Mouse (Mus musculus): Measurements from ENCODE around the gene P4ha2.

P4ha2 gene

DNA sequence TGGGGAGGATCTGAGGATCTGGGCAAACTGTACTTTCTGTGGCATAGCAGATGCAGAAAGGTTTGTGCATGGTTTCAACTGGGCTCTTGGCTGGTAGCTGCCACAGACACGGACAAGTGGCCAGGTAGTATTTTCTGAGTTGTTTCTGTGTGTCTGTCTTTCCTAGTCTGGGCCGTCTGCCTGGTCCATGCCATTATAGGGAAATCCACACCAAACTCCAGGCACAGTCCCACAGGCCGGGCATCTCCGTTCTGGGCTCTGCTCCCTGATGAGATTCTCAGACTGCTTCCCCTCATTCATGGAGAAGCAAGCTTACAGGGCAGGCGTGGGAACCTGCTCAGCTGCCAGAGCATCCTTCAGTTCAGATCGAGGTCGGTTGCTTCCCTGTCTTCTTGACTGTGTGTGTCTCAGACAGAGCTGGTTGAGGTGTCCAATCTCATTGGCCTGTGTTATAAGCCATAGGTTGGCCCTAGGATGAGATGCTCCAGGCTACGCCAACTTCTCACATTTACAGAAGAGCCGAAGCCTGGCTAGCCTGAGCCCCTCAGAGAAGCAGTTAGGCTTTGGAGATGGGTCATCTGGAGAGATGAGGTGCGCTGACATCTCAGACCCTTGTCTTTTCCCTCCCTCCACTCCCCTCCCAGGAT, at the start of gene P4ha2:
P4ha2 (plus strand) TSS at position 51 of the 647 bp plus-strand sequence.
- no peak for DNase-seq

- no peak for DNase-seq
These were observed 49.7 kb upstream of the P4ha2 start for GRCm38 (mm10) chr11:54050205-54050604.

- DNase-seq, result no peak
These were observed 48.7 kb upstream of the P4ha2 start for GRCm38 (mm10) chr11:54051161-54051560.

DNA sequence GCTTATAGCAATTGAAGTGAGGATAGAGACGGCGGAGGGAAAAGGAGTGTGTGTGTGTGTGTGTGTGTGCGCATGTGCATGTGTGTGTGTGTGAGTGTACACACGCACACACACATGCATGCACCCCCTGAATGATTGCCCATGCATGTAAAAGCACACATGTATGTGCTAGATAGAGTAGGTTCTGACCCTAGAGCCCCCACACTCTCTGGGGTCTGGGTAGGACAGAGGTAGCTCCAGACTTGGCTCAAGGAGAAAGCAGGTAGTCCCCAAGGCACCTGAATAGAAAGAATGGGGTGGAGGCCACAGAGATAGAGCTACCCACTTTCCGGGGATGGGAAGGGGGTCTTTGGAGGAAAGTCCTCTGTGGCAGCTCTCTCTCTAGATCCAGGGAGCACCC, 47.8 kb upstream of the P4ha2 start:
- no peak for DNase-seq

DNA sequence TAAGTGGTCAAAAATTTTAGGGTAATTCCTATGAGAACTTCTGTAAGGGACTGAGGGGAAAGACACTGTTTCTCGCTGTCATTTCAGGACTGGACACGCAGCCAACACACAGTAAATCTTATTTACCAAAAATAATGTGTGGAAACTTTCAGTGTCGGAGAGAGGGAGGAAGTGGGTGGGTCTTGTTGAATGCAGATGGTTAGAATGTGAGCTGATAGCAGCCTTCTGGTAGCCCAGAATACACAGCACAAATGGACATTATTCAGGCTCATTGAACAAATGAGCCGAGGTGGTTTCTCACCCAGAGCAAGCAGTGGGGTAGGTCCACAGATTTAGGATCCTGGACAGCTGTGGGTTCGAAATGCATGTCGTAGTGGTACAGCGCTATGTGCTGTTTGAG, 46.8 kb upstream of the P4ha2 start:
- no peak for DNase-seq

- peak; percentile 70 for DNase-seq
These were observed 45.6 kb upstream of the P4ha2 start for GRCm38 (mm10) chr11:54054257-54054656.

DNA sequence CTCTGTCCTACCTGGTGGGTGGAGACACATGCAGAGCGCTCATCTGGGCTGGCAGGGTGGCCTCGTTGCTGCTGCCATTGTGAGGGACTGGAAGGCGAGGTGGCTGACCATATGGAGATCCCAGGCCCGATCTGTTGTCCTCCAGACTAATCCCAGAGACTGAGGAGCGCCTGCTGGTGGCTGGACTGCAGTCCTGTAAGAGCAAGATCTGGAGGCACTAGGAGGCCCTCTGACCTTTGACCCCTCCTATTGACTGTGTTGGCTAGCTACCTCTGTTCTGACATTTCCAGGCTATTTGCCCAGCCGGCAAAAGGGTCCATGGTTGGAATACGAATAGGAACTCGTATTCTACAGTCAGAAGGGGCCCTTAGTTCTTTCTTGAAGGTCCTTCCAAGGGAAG, 43.8 kb upstream of the P4ha2 start:
- DNase-seq, result peak; percentile 74

- no peak for DNase-seq
These were observed 42.5 kb upstream of the P4ha2 start for GRCm38 (mm10) chr11:54057428-54057827.

- peak; percentile 51 for DNase-seq
These were observed 41.8 kb upstream of the P4ha2 start for GRCm38 (mm10) chr11:54058056-54058617.

DNA sequence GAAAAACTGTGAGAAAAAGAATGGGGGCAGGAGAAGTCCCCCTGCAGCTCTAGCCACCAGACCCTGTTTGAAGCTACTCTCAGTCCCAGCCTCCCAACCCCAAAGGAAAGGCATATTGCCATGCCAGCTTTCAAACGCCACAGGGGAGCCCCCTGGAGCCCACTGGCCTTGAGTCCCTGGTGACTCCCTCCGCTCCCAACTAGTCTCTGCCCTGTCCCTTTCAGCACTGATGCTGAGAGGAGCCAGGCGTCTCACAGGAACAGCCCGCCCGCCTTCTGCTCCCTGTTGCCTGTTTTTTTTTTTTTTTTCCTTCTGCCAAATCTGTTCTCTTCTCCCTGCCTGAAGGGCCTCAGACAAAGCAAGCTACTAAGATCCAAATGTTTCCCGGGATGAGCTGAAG, 41.3 kb upstream of the P4ha2 start:
- peak; percentile 76 for DNase-seq

GRCm38 (mm10) chr11:54059526-54059925, 40.4 kb upstream of the P4ha2 start:
- DNase-seq, result no peak

DNA sequence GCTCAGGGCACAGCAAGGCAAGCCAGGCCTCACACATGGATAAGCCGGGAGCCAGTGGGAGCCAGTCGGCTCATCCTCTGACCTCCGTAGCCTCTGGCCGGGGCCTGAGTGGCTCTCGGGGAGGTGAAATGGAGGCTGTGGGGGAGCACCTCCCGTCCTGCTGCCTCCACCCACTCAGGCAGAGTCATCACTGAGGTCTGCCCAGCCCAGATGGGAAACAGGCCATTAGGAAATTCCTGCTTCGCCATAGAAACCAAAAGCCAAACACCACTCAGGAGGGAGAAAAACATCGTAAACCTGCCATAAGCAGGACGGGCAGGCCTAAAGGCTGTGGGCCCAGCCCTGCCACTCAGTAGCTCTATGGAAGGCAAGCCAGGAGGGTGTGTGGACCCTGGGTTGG, 39.6 kb upstream of the P4ha2 start:
- no peak for DNase-seq

DNA sequence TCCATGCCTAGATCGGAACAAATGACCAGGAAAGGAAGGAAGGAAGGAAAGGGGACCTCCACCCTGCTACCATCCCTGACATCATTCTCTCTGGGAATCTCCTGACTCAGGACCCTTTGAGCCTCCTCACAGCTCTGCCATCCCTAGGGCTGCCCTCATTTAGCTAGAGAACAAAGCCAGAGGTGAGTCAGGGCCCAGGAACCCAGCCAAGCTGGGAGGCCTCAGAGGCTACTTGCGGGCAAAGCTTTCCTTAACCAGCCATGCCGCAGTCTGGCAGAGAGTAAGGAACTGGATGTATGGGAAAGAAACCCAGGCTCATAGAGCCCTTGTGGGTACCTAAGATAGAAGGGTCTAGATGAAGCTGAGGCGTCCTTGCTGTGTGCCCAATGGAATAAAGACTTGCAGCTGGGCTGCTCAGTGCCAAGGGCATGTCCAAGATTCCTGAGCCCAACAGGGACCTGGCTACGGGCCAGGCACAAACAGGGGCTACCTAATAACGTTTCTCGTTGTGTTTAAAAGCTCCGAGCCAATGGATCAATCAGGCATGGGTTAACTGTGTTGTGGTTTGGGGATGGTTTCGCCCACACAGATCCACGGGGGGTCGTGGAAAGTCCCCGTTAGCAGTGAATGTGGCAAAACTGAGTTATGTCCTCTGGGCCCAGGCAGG, 37.7 kb upstream of the P4ha2 start:
- peak; percentile 32 for DNase-seq

DNA sequence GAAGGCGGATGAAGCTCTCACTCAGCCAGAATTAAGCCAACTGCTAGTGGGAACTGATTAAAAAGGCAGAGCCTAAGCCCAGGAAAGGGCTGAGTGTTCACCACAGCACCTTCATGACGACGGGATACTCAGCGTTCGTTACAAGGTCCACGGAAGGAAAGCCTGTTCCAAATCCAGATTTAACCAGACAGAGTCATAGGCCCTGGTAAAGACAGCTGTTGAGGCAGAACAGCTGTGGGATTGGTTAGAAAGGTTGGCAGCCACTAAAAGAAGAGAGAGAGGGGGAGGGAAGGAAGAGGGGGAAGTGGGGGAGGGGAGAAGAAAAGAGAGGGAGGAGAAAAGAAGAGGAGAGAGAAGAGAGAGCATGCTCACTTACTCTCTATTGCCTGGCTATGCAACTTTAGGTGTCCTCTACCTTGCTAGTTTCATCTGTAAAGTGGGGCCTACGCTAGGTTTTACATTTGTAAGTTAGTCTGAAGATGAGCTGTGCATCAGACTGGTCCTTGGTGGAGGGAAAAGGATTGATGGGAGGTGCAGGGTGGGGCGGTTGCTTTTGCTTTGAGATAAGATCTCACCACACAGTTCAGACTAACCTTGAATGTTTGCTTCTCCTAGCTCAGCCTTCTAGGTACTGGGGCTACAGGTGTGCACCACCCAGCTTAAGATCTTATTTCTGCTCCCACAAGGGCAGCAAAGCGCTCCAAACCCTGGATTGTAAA, 37.0 kb upstream of the P4ha2 start:
- DNase-seq, result no peak

- DNase-seq, result no peak
These were observed 36.5 kb upstream of the P4ha2 start for GRCm38 (mm10) chr11:54063472-54063775.

DNA sequence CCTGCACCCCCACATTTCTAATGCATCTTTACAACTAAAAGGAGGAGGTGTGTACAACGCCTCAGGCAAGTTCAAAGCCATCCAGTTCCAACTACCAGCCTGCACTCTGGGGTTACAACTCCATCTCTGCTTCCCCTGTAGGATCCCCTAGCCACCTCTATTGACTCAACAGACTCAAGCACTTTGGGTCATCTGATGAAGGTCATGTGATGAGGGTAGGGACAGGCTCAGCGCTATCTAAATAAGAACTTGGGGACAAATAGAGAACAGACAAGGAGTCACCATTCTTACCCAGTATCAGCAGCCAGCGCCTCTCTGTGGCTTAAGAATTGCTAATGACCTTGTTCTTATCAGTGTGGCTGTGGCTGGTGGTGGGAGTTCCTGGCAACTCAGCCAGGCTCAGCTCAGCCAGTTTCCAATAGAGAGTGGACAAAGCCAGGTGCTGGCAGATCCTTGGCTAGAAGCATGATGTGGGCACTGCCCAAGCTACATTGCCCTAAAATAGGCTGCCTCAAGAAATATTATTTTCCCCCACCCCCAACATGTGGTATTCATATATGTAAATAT, 35.4 kb upstream of the P4ha2 start:
- no peak for DNase-seq

DNA sequence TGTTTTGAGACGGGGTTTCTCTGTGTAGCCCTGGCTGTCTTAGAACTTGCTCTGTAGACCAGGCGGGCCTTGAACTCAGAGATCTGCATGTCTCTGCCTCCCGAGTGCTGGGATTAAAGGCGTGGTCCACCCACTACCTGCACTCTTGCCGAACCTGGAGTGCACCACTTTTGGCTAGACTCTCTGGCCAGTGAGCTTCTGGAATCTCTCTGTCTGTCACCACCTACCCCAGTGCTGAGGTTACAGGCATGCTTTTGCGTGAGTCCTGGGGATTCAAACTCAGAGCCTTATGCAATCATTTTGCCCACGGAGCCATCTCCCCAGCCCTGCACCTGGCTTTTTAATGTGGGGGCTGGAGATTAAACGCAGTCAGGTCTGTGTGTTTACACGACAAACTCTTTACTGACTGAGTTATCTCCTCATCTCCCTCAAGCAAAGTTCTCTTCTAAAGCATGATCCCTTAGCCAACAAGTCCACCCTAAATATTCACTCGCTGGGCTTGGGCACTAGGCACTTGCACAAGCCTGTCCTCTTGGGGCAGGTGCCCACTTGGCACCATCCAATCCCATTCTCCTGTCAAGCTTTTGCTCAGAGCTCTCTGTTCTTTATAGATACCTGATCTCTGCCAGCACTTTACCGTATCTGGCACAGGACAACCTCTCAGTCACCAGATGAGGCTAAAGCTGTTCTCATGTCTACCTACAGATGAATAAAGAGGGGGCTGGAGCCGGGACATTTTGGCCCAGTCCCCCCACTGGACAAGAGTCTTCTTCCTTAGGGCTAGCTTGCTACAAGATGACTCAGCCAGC, 34.6 kb upstream of the P4ha2 start:
- DNase-seq, result no peak

DNA sequence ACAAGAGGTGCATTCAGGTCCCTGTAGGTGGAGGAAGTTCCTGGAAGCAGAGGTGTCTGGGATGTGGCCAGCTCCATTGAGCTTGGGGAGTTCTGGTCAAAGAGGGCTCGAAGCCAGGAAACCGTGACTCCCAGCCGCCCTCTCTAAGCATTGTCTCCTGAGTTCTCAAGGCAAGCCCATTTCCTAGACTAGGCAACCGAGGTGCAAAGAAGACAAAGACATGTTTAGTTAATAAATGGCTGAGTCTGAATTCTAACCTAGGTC, 34.0 kb upstream of the P4ha2 start:
- DNase-seq, result no peak

DNA sequence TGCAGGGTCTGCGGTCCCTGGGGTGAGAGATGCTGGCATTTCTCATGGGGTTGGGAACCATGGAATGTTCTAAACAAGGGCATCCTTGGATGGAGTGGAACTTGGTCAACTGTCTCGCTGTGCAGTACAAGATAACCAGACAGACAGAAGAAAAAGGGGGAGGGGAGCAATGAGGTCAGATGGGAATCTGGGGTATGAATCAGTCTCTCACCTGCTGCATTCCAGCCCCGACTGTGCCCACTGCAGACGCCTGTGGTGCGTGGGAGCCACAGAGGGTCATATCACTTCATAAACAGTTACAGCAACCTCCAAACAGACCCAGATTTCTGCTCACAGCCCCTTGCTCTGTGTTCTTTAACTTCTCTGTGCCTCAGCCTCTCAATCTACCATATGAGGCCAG, 33.5 kb upstream of the P4ha2 start:
- no peak for DNase-seq

DNA sequence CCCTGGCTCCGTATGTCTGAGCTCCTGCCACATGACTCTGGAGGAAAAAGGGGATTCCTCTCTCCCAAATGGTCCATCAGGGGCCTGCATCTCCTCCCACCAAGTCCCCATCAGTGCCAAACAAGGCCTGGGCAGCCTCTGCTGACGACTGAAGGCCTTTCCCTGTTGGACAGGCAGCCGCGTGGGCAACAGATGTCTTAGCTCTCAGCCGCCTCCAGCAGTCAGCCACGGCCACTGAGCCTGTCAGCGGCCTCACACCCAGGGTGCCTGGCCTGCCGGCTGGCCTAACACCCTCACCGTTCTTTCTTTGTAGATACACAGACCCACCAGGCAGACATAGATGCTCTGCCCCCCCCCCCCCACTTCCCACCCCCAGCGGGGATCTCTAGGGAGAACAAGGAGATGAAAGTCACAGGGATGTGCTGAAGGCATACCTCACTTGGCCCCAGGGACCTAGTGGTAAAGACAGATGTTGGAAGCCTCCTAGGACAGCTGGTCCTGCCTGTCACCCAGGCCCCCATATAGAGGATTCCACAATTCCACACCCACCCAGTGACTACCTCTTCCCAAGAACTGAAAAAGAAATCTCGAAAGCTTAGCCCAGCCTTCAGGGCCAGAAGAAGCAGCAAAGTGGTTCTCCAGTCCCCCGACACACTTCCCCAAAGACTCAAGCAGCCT, 32.4 kb upstream of the P4ha2 start:
- no peak for DNase-seq

DNA sequence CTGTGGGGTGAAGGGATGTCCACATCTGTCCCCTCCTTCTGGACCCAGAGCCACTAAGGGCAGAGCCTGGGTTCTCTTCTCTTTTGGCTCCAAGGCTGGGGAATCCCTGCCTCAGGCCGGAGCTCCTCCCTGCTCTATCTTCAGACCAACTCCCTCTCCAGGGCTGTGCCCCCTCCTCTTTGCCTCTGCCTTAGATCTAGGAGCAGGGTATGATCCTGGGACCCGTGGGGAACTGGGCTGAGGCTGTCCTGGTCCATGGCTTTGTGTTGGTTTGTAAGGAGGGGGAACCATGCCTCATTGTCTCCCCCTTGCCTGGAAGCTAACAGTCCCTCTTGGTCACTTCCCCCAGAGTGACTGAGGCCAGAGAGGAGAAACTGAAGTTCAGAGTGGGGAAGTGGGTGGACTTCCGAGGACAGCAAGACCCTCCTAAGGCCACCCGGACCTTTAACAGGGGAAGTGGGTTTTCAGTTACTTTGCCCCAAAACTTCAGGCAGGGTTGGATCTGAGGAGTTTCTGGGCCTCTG, 31.8 kb upstream of the P4ha2 start:
- DNase-seq, result no peak
